Mouse (Mus musculus) forebrain, embryonic 12.5 days (tissue): Measurements from ENCODE around the gene Tyw1. TPM values are rescaled to one million over a fixed set of nuclear protein-coding genes. Genes with fewer than 3 reads are reported as not detected.
A peak's percentile ranks its signal among the peaks of the same experiment; 100 is the strongest.

Experiments
- ATAC-seq: fragments of 200-750 bp; cut with Nextera tagmentation; 2 replicates; pipeline ENCODE4 v1.8.0; 2017; ENCODE audit warnings: moderate TSS enrichment; ENCODE audit not compliant: low FRiP score
- H3K27ac ChIP-seq: fragments of 300-500 bp; sonication (generic); 2 replicates; pipeline ENCODE4 v1.5.1; 2016; ENCODE audit warnings: mild to moderate bottlenecking
- H3K27me3 ChIP-seq: fragments of 300-500 bp; sonication (generic); 2 replicates; pipeline ENCODE4 v1.6.1; 2016; ENCODE audit warnings: mild to moderate bottlenecking
- H3K36me3 ChIP-seq: fragments of 300-500 bp; sonication (generic); replicated peaks from 2 replicates; pipeline ENCODE4 v1.6.1; 2016; ENCODE audit warnings: mild to moderate bottlenecking
- H3K4me1 ChIP-seq: fragments of 300-500 bp; sonication (generic); 2 replicates; pipeline ENCODE4 v1.6.1; 2016
- H3K4me2 ChIP-seq: fragments of 300-500 bp; sonication (generic); 2 replicates; pipeline ENCODE4 v1.6.1; 2016; ENCODE audit warnings: mild to moderate bottlenecking, moderate library complexity
- H3K4me3 ChIP-seq: fragments of 300-500 bp; sonication (generic); replicated peaks from 2 replicates; pipeline ENCODE4 v1.5.1; 2016; ENCODE audit warnings: mild to moderate bottlenecking
- H3K9ac ChIP-seq: fragments of 300-500 bp; sonication (generic); 2 replicates; pipeline ENCODE4 v1.6.1; 2016; ENCODE audit warnings: mild to moderate bottlenecking
- H3K9me3 ChIP-seq: fragments of 300-500 bp; sonication (generic); 2 replicates; pipeline ENCODE4 v1.6.1; 2016
- WGBS: fragments of 180-500 bp; shearing (Covaris S2); methylation state at CpG from one replicate; pipeline ENCODE4 v1.1.7; 2016; 5-methylcytosine and 5-hydroxymethylcytosine counted together
- polyA plus RNA-seq: library from polyadenylated mRNA; unstranded; fragments of >200 nt; fragmentation: Nextera tagmentation; extraction: Ambion mirVana; gene quantifications from 2 replicates; pipeline ENCODE4 v1.2.1, GENCODE M21; 2016

The Tyw1 gene
- polyA plus RNA-seq, 1 experiment from 2014 or later, result 29.8 TPM

- H3K9ac ChIP-seq, result no peak overlapping the region
- H3K4me2 ChIP-seq, result no peak overlapping the region
- WGBS, result 83% methylated on average over 6 of the region's 6 CpGs
- no peaks in the 10 kb centered on the region for H3K36me3 ChIP-seq
- no peaks in the 10 kb centered on the region for H3K4me1 ChIP-seq
- H3K4me3 ChIP-seq, result no peak overlapping the region
- 0 out of 2 replicates have a peak, but pooled peaks cover 5% of the 10 kb centered on the region for H3K9me3 ChIP-seq
- ATAC-seq, result no peak
- H3K27me3 ChIP-seq, result no peaks in the 10 kb centered on the region
- no peak overlapping the region for H3K27ac ChIP-seq
Measured at GRCm38 (mm10) chr5:130368236-130368635, 112.8 kb downstream of the Tyw1 start.

- WGBS, result 85% methylated on average over 11 of the region's 11 CpGs
- no peak within 1 kb of the TSS for H3K4me2 ChIP-seq
- 0 out of 2 replicates have a peak, but pooled peaks cover 5% of the 10 kb centered on the region for H3K9me3 ChIP-seq
- no peaks in the 10 kb centered on the region for H3K36me3 ChIP-seq
- H3K27ac ChIP-seq, result no peak within 1 kb of the TSS
- H3K4me1 ChIP-seq, result no peaks in the 10 kb centered on the region
- no peaks in the 10 kb centered on the region for H3K27me3 ChIP-seq
- ATAC-seq, result no peak
- H3K9ac ChIP-seq, result no peak within 1 kb of the TSS
- no peak within 1 kb of the TSS for H3K4me3 ChIP-seq
Measured at GRCm38 (mm10) chr5:130369237-130369636, 113.8 kb downstream of the Tyw1 start, which contains the start of gene Caln1. Gene Caln1, plus strand, starts transcription at chr5:130369455.

GRCm38 (mm10) chr5:130375411-130375810 is 120.0 kb downstream of the Tyw1 start:
- H3K4me2 ChIP-seq, result no peak overlapping the region
- ATAC-seq, result no peak
- no peaks in the 10 kb centered on the region for H3K27me3 ChIP-seq
- H3K27ac ChIP-seq, result no peak overlapping the region
- H3K4me1 ChIP-seq, result no peaks in the 10 kb centered on the region
- WGBS, result 91% methylated on average over 3 of the region's 3 CpGs
- H3K9me3 ChIP-seq, result no peaks in the 10 kb centered on the region
- H3K9ac ChIP-seq, result no peak overlapping the region
- H3K4me3 ChIP-seq, result no peak overlapping the region
- H3K36me3 ChIP-seq, result no peaks in the 10 kb centered on the region

- H3K27me3 ChIP-seq, result 0 out of 2 replicates have a peak, but pooled peaks cover 4% of the 10 kb centered on the region
- peaks cover 12% of the 10 kb centered on the region for H3K4me1 ChIP-seq
- no peak for ATAC-seq
- peak within 1 kb of the TSS; percentile 36 for H3K4me2 ChIP-seq
- no peaks in the 10 kb centered on the region for H3K36me3 ChIP-seq
- no peak within 1 kb of the TSS; the same call in 1 of the 2 replicates for H3K4me3 ChIP-seq
- no peak within 1 kb of the TSS for H3K27ac ChIP-seq
- WGBS, result 17% methylated on average over 13 of the region's 13 CpGs
- no peak within 1 kb of the TSS for H3K9ac ChIP-seq
- H3K9me3 ChIP-seq, result no peaks in the 10 kb centered on the region
Measured at GRCm38 (mm10) chr5:130384222-130384912, 128.9 kb downstream of the Tyw1 start, which contains the start of gene A330070K13Rik. Gene A330070K13Rik, minus strand, starts transcription at chr5:130384631.

GRCm38 (mm10) chr5:130386418-130386817 is 131.0 kb downstream of the Tyw1 start:
- Histone ChIP-seq H3K4me2 (no peak overlapping the region), H3K36me3 (no peaks in the 10 kb centered on the region)

More at GRCm38 (mm10) chr5:130386418-130386817, 131.0 kb downstream of the Tyw1 start:
- no peak overlapping the region for H3K27ac ChIP-seq
- WGBS, result 66% methylated on average over 7 of the region's 7 CpGs
- H3K9me3 ChIP-seq, result no peaks in the 10 kb centered on the region
- 0 out of 2 replicates have a peak, but pooled peaks cover 4% of the 10 kb centered on the region for H3K27me3 ChIP-seq
- no peak overlapping the region for H3K4me3 ChIP-seq
- H3K9ac ChIP-seq, result no peak overlapping the region
- peaks cover 12% of the 10 kb centered on the region for H3K4me1 ChIP-seq
- no peak for ATAC-seq

Other genes starting within 250 kb of the Tyw1 start
- gene Asl, start 226.4 kb upstream of the Tyw1 start, polyA plus RNA-seq, result 20.9 and 23.5 TPM in 2 replicates
- 54.0 and 55.8 TPM in 2 replicates for gene Crcp, start 226.3 kb upstream of the Tyw1 start, polyA plus RNA-seq
- 55.1 and 56.5 TPM in 2 replicates for gene Tpst1, start 182.3 kb upstream of the Tyw1 start, polyA plus RNA-seq
- 7.5 and 7.7 TPM in 2 replicates for gene Kctd7, start 110.8 kb upstream of the Tyw1 start, polyA plus RNA-seq
- 30.7 and 31.5 TPM in 2 replicates for gene Rabgef1, start 83.8 kb upstream of the Tyw1 start, polyA plus RNA-seq
- gene Tmem248, start 38.5 kb upstream of the Tyw1 start, polyA plus RNA-seq, result 29.2 and 30.1 TPM in 2 replicates
- gene Sbds, start 89 bp upstream of the Tyw1 start, polyA plus RNA-seq, result 74.9 and 76.2 TPM in 2 replicates
- 0.79 and 0.86 TPM in 2 replicates for gene Caln1, start 113.8 kb downstream of the Tyw1 start, polyA plus RNA-seq
- not detected in 2 replicates for gene A330070K13Rik, start 129.0 kb downstream of the Tyw1 start, polyA plus RNA-seq